Mouse (Mus musculus) lung, embryonic 14.5 days (tissue): Measurements from ENCODE around the gene Smcp. TPM values are rescaled to one million over a fixed set of nuclear protein-coding genes. Genes with fewer than 3 reads are reported as not detected.
A peak's percentile ranks its signal among the peaks of the same experiment; 100 is the strongest.

Experiments used
- ATAC-seq: fragments of 200-750 bp; cut with Nextera tagmentation; 2 replicates; pipeline ENCODE4 v1.8.0; 2017; ENCODE audit warnings: mild to moderate bottlenecking, moderate TSS enrichment, moderate library complexity; ENCODE audit not compliant: insufficient read depth
- DNase-seq: peaks from one replicate; pipeline ENCODE4 v3.0.0-alpha.2; 2015
- H3K27ac ChIP-seq: fragments of 300-500 bp; sonication (generic); 2 replicates; pipeline ENCODE4 v1.5.1; 2014; ENCODE audit warnings: low read depth, mild to moderate bottlenecking, moderate library complexity
- H3K27me3 ChIP-seq: fragments of 300-500 bp; sonication (generic); 2 replicates; pipeline ENCODE4 v1.6.1; 2014; ENCODE audit warnings: low read length, control low read depth; ENCODE audit not compliant: insufficient read depth
- H3K36me3 ChIP-seq: fragments of 300-500 bp; sonication (generic); 2 replicates; pipeline ENCODE4 v1.6.1; 2014; ENCODE audit warnings: control low read depth; ENCODE audit not compliant: insufficient read depth
- H3K4me1 ChIP-seq: fragments of 300-500 bp; sonication (generic); 2 replicates; pipeline ENCODE4 v1.6.1; 2014; ENCODE audit warnings: antibody characterized with exemption, control low read depth; ENCODE audit not compliant: insufficient read depth
- H3K4me2 ChIP-seq: fragments of 300-500 bp; sonication (generic); 2 replicates; pipeline ENCODE4 v1.6.1; 2014; ENCODE audit warnings: mild to moderate bottlenecking
- H3K4me3 ChIP-seq: fragments of 300-500 bp; sonication (generic); 2 replicates; pipeline ENCODE4 v1.5.1; 2014; ENCODE audit warnings: low read depth, low read length
- H3K9ac ChIP-seq: fragments of 300-500 bp; sonication (generic); 2 replicates; pipeline ENCODE4 v1.6.1; 2014
- H3K9me3 ChIP-seq: fragments of 300-500 bp; sonication (generic); 2 replicates; pipeline ENCODE4 v1.6.1; 2016; ENCODE audit warnings: low read depth, low read length, control low read depth
- CTCF ChIP-seq: IDR thresholded peaks from 2 replicates; pipeline ENCODE4 v1.5.1; 2016; ENCODE audit warnings: antibody characterized with exemption, low read depth
- WGBS: fragments of 180-500 bp; shearing (Covaris S2); extraction: QIAGEN DNeasy Blood & Tissue Kit; methylation state at CpG from one replicate; pipeline ENCODE4 v1.1.7; 2014; 5-methylcytosine and 5-hydroxymethylcytosine counted together
- polyA plus RNA-seq: library from polyadenylated mRNA; unstranded; fragments of >200 nt; fragmentation: Nextera tagmentation; extraction: Ambion mirVana; gene quantifications from 2 replicates; pipeline ENCODE4 v1.2.1, GENCODE M21; 2014

The Smcp gene
- polyA plus RNA-seq: not detected in 2 replicates

DNA sequence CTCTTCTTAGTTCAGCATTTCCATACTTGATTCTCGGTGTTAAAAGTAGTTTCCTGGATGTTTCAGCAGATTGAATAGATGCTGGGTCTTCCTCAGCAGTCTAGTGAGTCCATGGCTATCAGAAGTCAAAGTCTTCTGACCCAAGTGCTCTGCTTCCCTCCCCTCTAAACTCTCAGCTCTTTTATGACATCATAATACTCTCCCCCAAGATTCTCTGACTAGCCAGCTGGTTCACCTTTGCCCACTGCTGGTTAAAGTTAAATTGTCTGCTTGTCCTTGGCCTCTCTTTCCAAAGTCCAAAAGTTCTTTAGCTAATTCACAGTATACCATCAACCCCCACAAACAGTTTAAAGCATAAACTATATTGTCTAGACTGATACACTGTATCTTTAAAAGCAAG, at the start of gene Smcp:
Gene Smcp (minus strand): TSS at position 140 of the 400 bp plus-strand sequence.
- 52% methylated on average over 1 of the region's 1 CpGs for WGBS

DNA sequence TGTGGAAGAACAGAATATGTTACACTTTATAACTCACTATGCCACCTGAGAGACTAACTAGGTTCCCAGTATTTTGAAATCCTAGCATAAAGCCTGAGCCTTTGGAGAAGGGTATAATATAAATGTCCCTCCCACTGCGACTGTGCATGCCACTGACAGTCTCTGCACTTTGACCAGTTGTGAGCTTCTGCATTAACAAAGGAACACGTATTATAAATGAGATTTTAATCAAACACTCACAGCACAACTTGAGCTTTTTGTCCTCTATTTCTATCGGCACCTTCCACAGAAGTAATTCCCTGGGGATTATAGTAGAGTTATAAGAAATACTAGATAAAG, 49.8 kb upstream of the Smcp start:
- no peaks in the 10 kb centered on the region for H3K27me3 ChIP-seq
- ATAC-seq (no peak), DNase-seq (no peak)
- H3K9ac ChIP-seq: no peak overlapping the region
- no peak overlapping the region for H3K4me3 ChIP-seq
- no peaks in the 10 kb centered on the region for H3K9me3 ChIP-seq
- no peak for TF ChIP-seq CTCF
- no peak overlapping the region for H3K4me2 ChIP-seq
- H3K4me1 ChIP-seq: no peaks in the 10 kb centered on the region
- no peak overlapping the region for H3K27ac ChIP-seq
- 65% methylated on average over 3 of the region's 3 CpGs for WGBS
- no peaks in the 10 kb centered on the region for H3K36me3 ChIP-seq

More for the DNA sequence above, at the start of gene Smcp:
- ATAC-seq (no peak), DNase-seq (no peak)
- Histone ChIP-seq H3K36me3 (no peaks in the 10 kb centered on the region), H3K27me3 (no peaks in the 10 kb centered on the region), H3K9ac (no peak within 1 kb of the TSS), H3K27ac (no peak within 1 kb of the TSS), H3K4me1 (no peaks in the 10 kb centered on the region), H3K9me3 (no peaks in the 10 kb centered on the region), H3K4me2 (no peak within 1 kb of the TSS), H3K4me3 (no peak within 1 kb of the TSS)
- no peak for TF ChIP-seq CTCF

DNA sequence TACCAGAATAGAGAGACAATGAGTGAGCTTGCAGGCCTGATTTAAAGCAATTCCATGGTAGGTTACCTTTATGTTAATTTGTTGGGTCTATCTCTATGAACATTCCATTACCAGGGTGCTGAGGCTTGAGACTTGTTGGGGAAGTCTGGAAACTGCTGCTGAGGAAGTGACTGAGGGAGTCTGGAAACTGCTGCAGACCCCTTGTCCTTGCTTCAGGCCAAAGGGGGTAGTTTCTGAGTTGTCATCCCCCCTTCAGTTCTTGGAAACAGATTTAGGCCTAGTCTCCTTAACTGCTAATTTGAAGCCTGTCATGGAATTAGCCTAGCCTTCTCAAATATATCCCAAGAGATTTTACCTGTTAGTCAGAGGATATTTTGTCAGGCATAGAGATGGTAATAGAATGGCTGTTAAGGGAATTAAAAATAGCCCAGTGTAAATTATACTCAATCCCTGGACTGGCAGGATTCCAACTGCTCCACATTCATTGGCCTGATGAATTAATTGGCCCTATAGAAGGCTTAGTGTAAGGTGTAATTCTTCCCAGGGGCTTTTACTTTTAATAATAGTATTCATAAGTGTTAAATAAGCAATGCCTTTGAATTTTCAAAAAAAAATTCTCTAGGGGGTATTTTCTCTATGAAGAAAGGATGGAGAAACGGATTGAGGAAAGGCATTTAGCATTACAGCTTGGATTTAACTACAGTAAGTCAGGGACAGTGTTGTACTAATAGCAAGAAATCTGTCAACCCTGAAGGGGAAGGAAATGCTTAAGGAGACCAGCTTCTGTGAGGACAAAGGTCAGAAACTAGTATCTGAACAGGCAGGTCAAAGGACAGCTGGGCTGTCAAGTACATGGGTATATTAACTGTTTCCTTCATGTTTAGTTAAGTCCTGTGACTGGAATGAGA, 49.2 kb upstream of the Smcp start:
- DNase-seq: no peak
- no peak overlapping the region for H3K4me3 ChIP-seq
- no peaks in the 10 kb centered on the region for H3K27me3 ChIP-seq
- no peak for TF ChIP-seq CTCF
- no peak for ATAC-seq
- H3K9ac ChIP-seq: no peak overlapping the region
- no peaks in the 10 kb centered on the region for H3K9me3 ChIP-seq
- H3K4me2 ChIP-seq: no peak overlapping the region
- WGBS: 56% methylated on average over 1 of the region's 1 CpGs
- H3K36me3 ChIP-seq: no peaks in the 10 kb centered on the region
- H3K4me1 ChIP-seq: no peaks in the 10 kb centered on the region
- H3K27ac ChIP-seq: no peak overlapping the region

DNA sequence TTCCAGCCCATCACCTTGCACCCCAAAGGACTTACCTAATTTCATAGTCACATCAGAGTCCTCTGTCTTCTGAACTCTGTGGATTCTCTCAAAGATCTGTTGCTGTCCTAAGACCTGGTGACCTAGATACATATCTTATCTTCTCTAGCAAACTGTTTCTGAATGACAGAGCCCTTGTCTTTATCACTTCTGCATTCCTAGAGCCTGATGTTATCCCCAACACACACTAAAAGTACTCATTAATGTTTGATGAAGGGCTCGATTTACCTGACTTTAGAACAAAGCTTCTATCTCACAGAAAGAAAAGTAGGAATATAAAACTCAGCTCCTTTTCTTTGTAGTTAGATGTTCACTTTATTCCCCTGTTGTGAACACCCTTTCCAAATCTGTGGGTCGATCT, 32.8 kb upstream of the Smcp start, which contains the start of gene Lce6a:
Gene Lce6a (minus strand): TSS at position 101 of the 400 bp plus-strand sequence.
- WGBS: 47% methylated on average over 2 of the region's 2 CpGs
- no peak within 1 kb of the TSS for H3K4me3 ChIP-seq
- no peak within 1 kb of the TSS for H3K9ac ChIP-seq
- no peaks in the 10 kb centered on the region for H3K4me1 ChIP-seq
- ATAC-seq (no peak), DNase-seq (no peak)
- H3K4me2 ChIP-seq: no peak within 1 kb of the TSS
- no peaks in the 10 kb centered on the region for H3K9me3 ChIP-seq
- no peaks in the 10 kb centered on the region for H3K27me3 ChIP-seq
- H3K27ac ChIP-seq: no peak within 1 kb of the TSS
- H3K36me3 ChIP-seq: no peaks in the 10 kb centered on the region
- no peak for TF ChIP-seq CTCF

DNA sequence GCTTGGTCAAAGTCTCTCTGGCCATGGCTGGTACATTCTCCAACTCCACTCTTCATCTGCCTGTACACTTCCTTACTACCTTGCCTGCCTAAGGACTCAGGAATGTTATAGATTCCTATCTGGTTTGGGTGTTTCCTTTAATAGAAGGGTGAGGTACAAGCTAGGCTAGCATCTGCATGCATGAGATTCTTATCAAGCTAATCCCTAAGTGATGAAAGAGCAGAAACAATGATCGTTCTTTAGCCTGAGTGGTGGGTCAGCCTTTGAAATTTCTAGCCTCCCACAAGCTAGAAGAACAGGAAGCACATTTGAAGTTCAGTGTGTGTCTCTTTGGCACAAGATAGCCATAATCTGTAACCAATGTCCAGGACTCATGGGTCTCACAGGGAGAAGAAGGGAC, 21.0 kb upstream of the Smcp start:
- Histone ChIP-seq H3K4me3 (no peak overlapping the region), H3K9me3 (no peaks in the 10 kb centered on the region), H3K27me3 (no peaks in the 10 kb centered on the region), H3K4me2 (no peak overlapping the region), H3K27ac (no peak overlapping the region), H3K9ac (no peak overlapping the region), H3K4me1 (no peaks in the 10 kb centered on the region), H3K36me3 (no peaks in the 10 kb centered on the region)
- 44% methylated on average over 1 of the region's 1 CpGs for WGBS
- no peak for TF ChIP-seq CTCF
- ATAC-seq: no peak
- no peak for DNase-seq

DNA sequence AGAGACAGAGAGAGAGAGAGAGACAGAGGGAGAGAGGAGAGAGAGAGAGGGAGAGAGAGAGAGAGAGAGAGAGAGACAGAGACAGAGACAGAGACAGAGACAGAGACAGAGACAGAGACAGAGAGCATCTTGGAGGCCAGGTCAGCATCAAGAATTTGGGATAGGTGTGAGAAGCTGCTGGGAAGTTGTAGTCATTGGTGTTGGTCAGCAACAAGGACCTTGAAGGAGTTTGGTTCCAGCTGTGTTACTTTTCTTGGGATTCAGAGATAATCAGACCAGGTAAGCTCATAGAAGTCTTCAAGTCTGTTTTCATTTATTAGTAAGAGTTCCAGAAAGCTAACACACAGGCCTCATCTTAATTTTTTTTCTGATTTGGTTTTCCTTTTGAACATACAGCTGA, 18.6 kb upstream of the Smcp start, which contains the start of gene 2210017I01Rik:
Gene 2210017I01Rik (minus strand): TSS at position 101 of the 400 bp plus-strand sequence.
- Histone ChIP-seq H3K4me1 (no peaks in the 10 kb centered on the region), H3K9ac (no peak within 1 kb of the TSS), H3K4me3 (no peak within 1 kb of the TSS), H3K36me3 (no peaks in the 10 kb centered on the region), H3K27ac (no peak within 1 kb of the TSS), H3K4me2 (no peak within 1 kb of the TSS), H3K9me3 (no peaks in the 10 kb centered on the region), H3K27me3 (no peaks in the 10 kb centered on the region)
- ATAC-seq (no peak), DNase-seq (no peak)
- TF ChIP-seq CTCF: no peak

DNA sequence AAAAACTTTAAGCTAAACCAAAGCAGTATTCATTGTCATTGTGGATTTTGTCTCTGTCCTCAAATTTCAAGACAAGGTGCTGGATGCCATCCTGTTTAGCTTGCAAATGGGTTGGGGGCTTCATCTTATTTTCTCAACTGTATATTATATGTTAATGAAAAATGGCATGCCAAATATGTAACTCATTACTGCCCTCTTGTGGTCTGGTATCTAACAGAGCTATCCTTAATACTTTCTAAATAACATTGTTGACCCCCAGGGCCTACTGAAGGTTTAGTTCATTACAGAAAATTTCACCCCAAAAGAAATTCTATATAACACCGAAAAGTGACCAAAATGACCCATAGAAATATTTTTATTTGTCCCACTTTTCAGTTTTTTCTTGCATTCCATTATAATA, 13.4 kb upstream of the Smcp start:
- Histone ChIP-seq H3K9ac (no peak overlapping the region), H3K9me3 (peaks cover 5% of the 10 kb centered on the region; the same call in 1 of the 2 replicates), H3K27ac (no peak overlapping the region), H3K27me3 (no peaks in the 10 kb centered on the region), H3K4me2 (no peak overlapping the region), H3K4me3 (no peak overlapping the region), H3K36me3 (no peaks in the 10 kb centered on the region), H3K4me1 (no peaks in the 10 kb centered on the region)
- ATAC-seq (no peak), DNase-seq (peak; percentile 67)
- 51% methylated on average over 1 of the region's 1 CpGs for WGBS
- peak; percentile 29; the same call in 1 of the 2 replicates for TF ChIP-seq CTCF
